Mouse (Mus musculus) liver, embryonic 14.5 days (tissue): Measurements from ENCODE around the gene S100a10.

Source experiments
- CTCF ChIP-seq: IDR thresholded peaks from 2 replicates; pipeline ENCODE4 v1.5.1; 2016; ENCODE audit warnings: antibody characterized with exemption, low read depth, control low read depth
- EP300 ChIP-seq: IDR thresholded peaks from 2 replicates; pipeline ENCODE4 v1.6.1; 2016; ENCODE audit warnings: antibody characterized with exemption, low read depth

DNA sequence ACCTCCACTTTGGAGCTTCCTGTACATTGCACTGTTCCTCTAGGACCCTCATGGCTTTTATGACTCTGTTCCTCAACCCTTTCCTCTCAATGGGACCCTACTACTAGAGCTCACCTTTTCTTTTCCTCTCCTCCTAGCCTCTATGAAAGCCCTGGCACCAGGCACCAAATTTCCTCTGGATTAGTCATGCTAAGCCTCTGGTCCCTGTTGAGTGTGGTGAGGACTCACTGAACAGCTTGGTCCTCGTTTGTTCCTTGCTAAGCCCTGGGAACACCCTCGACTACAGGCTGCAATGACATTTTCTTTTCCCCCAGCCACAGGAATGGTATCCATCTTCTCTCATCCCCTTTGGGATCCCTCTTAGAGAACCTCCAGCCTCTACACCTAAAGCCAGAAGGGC is 13.4 kb upstream of the S100a10 start:
- TF ChIP-seq CTCF (no peak), EP300 (no peak)
